Mouse (Mus musculus): ENCODE data around the gene A730049H05Rik.

A730049H05Rik gene

GRCm38 (mm10) chr6:92826561-92826960 lies 10.3 kb downstream of the A730049H05Rik start:
- no peak for DNase-seq (ENCODE audit: extremely low read depth, insufficient read length, low spot score)

GRCm38 (mm10) chr6:92827360-92827759 lies 11.1 kb downstream of the A730049H05Rik start:
- DNase-seq (ENCODE audit: extremely low read depth, insufficient read length, low spot score) = no peak

DNA sequence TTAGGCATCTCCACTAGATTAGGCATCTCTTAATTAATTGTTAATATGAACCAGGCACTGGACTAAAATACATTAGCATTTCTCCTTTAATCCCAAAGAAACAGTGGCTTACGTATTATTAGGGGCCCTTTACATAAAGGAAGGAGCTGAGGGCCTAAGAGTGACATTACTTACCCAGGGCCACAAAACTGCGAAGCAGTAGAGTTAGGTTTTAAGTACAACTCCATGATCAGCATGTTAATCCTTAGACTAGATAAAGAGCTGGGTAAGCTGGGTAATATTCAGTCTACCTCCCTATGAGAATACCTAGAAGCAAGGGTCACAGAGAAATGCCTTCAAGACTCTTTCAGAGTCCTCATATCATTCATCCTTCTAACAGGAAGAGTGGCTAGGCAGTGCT lies 12.9 kb downstream of the A730049H05Rik start:
- DNase-seq (ENCODE audit: extremely low read depth, insufficient read length, low spot score) = no peak

DNA sequence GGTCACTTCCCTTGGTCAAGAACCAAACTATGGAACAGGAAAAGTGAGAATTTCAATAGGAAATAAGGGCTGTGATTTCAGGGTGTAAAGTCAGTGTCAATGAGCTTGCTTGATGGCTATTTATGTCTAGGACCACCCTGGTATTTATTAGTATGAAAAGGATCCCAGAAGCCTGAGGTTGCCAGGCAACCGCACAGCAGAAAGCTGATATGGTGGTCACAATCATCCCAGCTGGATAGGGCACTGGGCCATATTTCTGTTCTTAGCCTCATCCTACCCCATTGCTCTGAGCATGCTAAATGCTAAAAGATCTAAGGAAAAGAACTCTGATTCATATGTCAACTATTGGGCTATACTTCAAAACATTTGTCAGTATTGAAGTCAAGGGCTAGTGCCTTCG lies 14.8 kb downstream of the A730049H05Rik start:
- DNase-seq (ENCODE audit: extremely low read depth, insufficient read length, low spot score) = no peak

- no peak for DNase-seq (ENCODE audit: extremely low read depth, insufficient read length, low spot score)
Observed at GRCm38 (mm10) chr6:92842000-92842399, 25.7 kb downstream of the A730049H05Rik start.

- DNase-seq (ENCODE audit: extremely low read depth, insufficient read length, low spot score) = no peak
Observed at GRCm38 (mm10) chr6:92843474-92843873, 27.2 kb downstream of the A730049H05Rik start.

DNA sequence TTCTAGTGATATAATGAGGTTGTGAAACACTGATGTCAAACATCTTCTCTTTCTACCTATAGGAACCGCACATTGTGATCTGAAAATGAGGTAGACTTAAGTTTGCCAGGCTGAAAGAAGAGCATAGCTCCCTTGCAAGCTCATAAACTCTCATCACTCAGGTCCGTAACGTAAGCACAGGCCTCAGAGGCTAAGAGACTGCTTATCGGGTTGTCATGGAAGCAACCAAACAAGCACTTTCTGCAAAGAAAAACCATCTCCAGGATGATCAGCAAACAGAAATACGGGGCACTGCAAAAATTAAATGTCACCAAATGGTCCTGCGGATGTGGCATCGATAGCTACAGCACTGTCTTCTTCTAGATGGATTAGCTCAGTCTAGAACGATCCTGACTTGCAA lies 29.6 kb downstream of the A730049H05Rik start:
- no peak for DNase-seq (ENCODE audit: extremely low read depth, insufficient read length, low spot score)

DNA sequence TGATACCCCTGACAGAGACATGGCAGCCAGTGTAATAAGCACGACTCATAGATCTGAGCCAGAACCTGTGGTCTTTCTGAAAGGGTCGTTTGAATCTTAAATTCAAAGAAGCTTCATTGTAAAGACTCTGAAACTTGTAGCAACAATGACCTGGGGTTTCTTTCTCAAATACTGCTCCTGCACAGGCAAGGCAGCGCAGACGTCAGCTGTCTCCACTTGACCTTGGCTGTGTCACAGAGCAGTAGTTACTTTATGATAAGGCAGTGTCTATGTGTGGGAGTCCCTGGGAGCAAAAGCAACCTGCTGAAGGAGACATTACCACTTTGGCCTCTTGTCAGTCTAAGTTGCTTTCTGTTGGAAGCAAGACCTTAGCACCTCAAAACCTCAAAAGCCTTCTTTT lies 30.3 kb downstream of the A730049H05Rik start:
- no peak for DNase-seq (ENCODE audit: extremely low read depth, insufficient read length, low spot score)

- no peak for DNase-seq (ENCODE audit: extremely low read depth, insufficient read length, low spot score)
Observed at GRCm38 (mm10) chr6:92849208-92849607, 32.9 kb downstream of the A730049H05Rik start.

GRCm38 (mm10) chr6:92850250-92850649 lies 34.0 kb downstream of the A730049H05Rik start:
- DNase-seq (ENCODE audit: extremely low read depth, insufficient read length, low spot score) = no peak

GRCm38 (mm10) chr6:92854873-92855272 lies 38.6 kb downstream of the A730049H05Rik start:
- DNase-seq (ENCODE audit: extremely low read depth, insufficient read length, low spot score) = no peak

DNA sequence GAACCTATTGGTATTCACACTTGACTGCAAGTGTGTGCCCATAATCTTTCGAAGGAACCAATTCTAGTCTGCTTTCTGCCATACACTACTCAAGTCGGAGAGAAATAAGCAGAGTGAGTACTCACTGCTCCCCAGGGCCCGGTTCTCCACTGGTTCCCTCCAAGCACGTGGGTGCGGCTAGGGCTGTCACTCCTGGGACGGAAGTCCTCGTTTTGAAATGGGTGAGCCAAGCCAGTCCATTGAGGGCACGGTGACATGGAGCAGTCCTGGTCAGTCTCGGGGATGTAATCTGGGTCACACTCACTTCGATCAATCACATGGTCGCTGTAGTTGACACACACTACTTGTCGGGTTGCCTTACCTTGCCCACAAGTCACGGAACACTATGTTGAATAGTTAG lies 41.5 kb downstream of the A730049H05Rik start:
- no peak for DNase-seq (ENCODE audit: extremely low read depth, insufficient read length, low spot score)

DNA sequence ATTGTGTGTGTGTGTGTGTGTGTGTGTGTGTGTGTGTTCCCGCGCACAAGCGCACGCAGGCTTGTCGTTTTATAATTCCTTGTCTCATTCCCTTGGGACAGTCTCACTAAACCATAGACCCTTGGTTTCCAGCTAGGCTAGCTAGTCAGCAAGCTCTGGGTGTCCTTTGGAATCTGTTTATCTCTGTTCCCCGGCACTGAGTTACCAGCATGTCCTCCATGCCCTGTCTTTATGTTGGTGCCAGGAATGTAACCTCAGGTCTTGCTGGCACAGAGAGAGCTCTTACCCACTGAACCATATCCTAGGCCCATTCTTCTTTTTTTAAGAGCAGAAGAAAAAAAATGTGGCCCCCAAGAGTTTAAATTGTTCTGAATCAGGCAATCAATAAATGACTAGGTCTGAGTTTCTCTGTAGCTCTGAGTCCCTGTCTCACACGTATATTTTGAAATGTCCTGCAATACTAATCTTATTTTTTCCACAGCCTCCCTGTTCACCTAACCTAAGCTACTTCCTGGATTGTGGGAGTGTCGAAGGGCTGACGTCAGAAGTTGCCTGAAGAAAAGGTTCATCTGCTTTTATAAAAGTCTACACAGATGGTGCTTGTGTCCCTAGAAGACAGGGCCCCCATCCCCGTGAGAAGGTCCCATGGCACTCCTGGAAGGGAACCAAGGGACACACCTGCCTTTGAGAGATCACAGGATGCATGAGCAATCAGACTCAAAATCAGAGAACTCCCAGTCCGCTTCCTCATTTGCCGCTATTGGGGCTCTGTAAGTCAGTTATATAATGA lies 42.6 kb downstream of the A730049H05Rik start:
- no peak for DNase-seq (ENCODE audit: extremely low read depth, insufficient read length, low spot score)

GRCm38 (mm10) chr6:92860285-92860912 lies 44.1 kb downstream of the A730049H05Rik start:
- DNase-seq (ENCODE audit: extremely low read depth, insufficient read length, low spot score) = no peak

DNA sequence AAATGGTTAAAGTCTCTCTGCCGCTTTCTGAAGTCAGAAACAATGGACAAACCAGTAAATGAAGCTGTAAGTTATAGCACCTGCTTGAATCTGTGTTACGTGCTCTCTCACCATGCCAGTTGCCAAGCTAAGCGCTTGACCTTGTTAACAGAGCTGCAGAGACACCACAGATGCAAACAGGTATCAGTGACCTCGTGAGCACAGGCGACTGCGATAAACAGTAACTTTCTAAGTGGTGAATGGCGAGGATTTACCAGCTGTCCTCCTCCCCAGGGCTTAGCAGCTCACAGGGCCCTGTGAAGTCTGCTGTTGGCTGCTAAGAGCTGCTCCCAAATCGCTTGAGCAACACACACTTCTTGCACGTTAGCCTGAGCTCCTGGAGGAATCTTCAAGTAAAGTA lies 46.3 kb downstream of the A730049H05Rik start:
- no peak for DNase-seq (ENCODE audit: extremely low read depth, insufficient read length, low spot score)

GRCm38 (mm10) chr6:92869089-92869581 lies 52.9 kb downstream of the A730049H05Rik start, which contains the start of gene Gm15737:
Gene Gm15737 (plus strand): TSS chr6:92869357.
- DNase-seq (ENCODE audit: extremely low read depth, insufficient read length, low spot score) = no peak

DNA sequence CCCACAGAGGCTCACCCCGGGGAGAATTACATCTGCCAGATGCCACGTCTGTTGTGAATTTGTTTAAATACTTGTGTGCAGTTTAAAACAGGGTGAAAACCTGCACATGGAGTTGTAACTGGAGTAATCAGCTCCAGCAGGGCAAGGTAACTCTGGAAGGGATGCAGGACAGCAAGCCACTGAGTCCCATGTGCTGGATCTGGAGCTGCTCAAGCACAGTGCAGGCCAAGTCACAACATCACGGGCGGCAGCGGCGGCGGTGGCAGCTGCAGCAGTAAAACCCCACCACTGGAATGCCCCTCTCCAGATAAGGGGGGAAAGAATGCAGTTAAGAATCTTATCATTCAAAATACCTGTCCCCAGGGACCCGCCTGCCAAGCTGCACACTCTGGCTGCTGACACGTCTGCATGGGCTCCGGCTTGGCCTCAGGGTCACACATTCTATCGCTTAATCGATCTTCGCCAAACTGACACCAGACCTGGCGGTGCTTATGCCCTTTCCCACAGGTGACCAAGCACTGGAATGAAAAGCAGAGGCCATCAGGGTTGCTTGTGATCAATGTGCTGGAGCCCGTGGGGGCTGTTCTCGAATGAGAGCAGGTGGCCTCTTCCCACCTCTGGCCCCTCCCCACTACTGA lies 53.4 kb downstream of the A730049H05Rik start:
- no peak for DNase-seq (ENCODE audit: extremely low read depth, insufficient read length, low spot score)

DNA sequence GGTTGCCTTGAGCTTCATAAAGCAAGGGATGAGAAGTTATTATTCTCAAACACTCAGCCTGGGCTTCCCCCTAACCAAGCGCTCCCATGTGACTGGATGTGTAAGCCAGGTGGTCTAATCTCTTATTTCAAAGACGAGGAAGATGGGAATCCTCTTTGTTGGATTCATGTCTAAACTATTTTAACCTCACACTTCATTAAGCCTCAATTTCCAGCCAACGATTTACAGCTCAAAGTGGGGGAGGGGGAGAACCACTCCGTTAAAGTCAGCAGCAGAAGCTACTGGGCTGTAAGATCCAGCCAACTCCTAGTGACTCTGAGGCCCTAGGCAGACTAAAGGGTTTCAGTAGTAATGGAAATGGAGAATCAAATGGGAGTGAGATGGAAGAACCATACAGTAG lies 55.5 kb downstream of the A730049H05Rik start:
- no peak for DNase-seq (ENCODE audit: extremely low read depth, insufficient read length, low spot score)

GRCm38 (mm10) chr6:92872766-92873165 lies 56.5 kb downstream of the A730049H05Rik start:
- DNase-seq (ENCODE audit: extremely low read depth, insufficient read length, low spot score) = no peak

- DNase-seq (ENCODE audit: extremely low read depth, insufficient read length, low spot score) = no peak
Observed at GRCm38 (mm10) chr6:92874854-92875253, 58.6 kb downstream of the A730049H05Rik start.

DNA sequence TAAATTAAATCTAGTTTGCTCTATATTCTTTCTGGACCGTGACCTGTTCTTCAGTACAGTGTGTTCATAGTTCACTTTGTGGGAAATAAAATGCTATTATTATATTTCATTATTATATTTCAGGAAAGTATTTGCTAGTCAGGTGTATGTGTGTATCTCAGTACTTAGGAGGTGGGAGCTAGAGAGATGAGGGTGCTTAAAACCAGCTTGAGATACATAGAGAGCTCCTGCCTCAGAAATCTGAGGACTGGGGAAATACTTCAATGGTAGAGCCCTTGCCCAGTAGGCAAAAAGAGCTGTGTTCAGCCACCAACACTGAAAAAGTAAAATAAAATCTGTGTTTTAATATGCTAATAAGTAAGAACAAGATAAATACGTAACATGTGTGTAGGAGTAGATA lies 59.1 kb downstream of the A730049H05Rik start:
- no peak for DNase-seq (ENCODE audit: extremely low read depth, insufficient read length, low spot score)

GRCm38 (mm10) chr6:92876121-92876520 lies 59.8 kb downstream of the A730049H05Rik start:
- no peak for DNase-seq (ENCODE audit: extremely low read depth, insufficient read length, low spot score)

All from 3134 (cell line).